Mouse (Mus musculus) ovary, postnatal 10 days (tissue): ENCODE data around the gene Olfr136.

Experiments used
- DNase-seq: peaks from one replicate; pipeline ENCODE4 v3.0.0; 2022; ENCODE audit warnings: low spot score

Gene Olfr136

DNA sequence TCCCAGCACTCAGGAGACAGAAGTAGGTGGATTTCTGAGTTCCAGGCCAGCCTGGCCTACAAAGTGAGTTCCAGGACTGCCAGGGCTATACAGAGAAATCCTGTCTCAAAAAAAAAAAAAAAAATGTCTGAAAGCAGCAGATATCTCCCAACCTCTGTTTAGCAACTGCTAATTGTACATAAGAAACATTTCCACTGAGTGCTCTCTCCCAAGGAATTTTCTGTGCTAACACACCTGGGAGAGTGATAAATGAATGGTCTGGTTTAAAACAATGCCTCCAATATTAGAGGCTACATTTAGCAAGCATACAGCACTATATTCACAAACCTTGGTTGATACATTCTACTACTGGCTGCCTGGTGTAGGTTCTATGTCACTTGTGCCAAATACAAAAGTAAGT is at the start of gene Olfr136:
TSS of gene Olfr136 (plus strand) at position 301 of the 400 bp plus-strand sequence.
- no peak for DNase-seq

DNA sequence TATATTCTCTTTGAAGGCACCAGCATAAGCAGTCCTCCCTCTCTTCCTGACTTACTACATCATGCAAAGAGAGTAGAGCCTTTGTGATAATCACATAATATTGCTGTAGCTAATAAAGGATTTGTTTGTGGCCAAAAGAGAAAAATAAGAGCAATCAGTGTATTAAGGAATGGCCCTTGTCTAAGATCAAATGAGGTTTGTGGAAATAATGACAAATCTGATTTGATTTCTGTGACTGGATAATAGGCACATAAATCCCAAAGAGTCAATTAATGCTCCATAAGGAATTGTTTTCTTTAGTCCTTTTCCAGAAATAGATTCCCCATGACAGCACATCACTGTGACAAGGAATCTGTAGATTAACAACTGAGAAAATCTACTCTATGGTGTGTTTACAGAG is 22.2 kb upstream of the Olfr136 start, which contains the start of gene Olfr137:
TSS of gene Olfr137 (minus strand) at position 101 of the 400 bp plus-strand sequence.
- DNase-seq = no peak
